Mouse (Mus musculus) thymus, adult 2 months (tissue): ENCODE measurements around the gene Tmem170.

Source experiments
- CTCF ChIP-seq: fragments of 200-500 bp; IDR thresholded peaks from 2 replicates; pipeline ENCODE4 v1.5.1; 2012; ENCODE audit warnings: mild to moderate bottlenecking, control low read depth, low read length, moderate library complexity, borderline replicate concordance; ENCODE audit not compliant: control insufficient read depth, poor library complexity, insufficient read depth; ENCODE audit errors: extremely low read depth
- POLR2A ChIP-seq: fragments of 200-500 bp; IDR thresholded peaks from 2 replicates; pipeline ENCODE4 v1.6.1; 2012; ENCODE audit warnings: mild to moderate bottlenecking, low read length, control low read depth, moderate library complexity; ENCODE audit not compliant: control insufficient read depth, poor library complexity, insufficient read depth; ENCODE audit errors: extremely low read depth

GRCm38 (mm10) chr8:111894955-111895354, 18.4 kb upstream of the Tmem170 start:
- TF ChIP-seq POLR2A (no peak), CTCF (no peak)
